Mouse (Mus musculus) liver, postnatal 0 days (tissue): ENCODE data around the gene Gm7073.

Source experiments
- CTCF ChIP-seq: sonication (generic); IDR thresholded peaks from 2 replicates; pipeline ENCODE4 v1.5.1; 2016; ENCODE audit warnings: antibody characterized with exemption, low read depth
- EP300 ChIP-seq: IDR thresholded peaks from 2 replicates; pipeline ENCODE4 v1.6.1; 2016; ENCODE audit warnings: antibody characterized with exemption, low read depth, mild to moderate bottlenecking

DNA sequence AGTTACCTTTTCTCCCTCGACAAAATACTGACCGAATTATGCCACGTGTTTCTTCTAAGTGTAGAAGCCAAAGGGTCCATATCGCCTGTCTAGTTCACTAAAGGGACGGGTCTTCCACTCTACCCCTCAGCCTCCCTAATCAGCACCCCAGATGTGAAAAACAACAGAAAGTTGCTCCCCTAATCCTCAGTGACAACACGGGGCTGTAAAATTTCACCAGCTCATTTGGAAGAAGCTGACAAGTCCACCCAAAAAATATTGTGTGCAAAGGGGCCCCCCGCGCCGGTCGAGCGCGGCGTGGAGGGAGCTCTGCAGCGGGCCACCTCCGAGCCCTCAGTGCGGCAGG is 8.0 kb upstream of the Gm7073 start:
- TF ChIP-seq CTCF: no peak
- no peak for TF ChIP-seq EP300
